Mouse (Mus musculus) liver, postnatal 0 days (tissue): Measurements from ENCODE around the gene Prl2c1.

Source experiments
- CTCF ChIP-seq: sonication (generic); IDR thresholded peaks from 2 replicates; pipeline ENCODE4 v1.5.1; 2016; ENCODE audit warnings: antibody characterized with exemption, low read depth
- EP300 ChIP-seq: IDR thresholded peaks from 2 replicates; pipeline ENCODE4 v1.6.1; 2016; ENCODE audit warnings: antibody characterized with exemption, low read depth, mild to moderate bottlenecking

DNA sequence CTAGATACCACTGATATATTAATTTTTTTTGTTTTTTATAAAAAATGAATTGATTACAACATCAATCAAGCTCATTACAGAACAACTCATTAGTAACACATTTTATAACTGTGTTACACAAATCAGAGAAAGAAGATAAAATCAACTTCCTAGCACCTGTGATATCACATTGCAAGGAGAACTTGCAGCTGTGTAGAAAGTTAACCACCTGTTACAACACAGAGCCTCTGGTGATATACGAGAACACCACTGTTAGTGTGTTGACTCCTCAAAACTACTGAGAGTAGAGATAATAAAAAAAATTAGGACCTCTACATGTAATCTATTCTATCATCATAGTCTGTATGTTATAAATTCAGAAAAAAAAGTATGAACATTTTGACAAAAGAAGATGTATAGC lies 46.4 kb upstream of the Prl2c1 start:
- TF ChIP-seq CTCF (no peak), EP300 (no peak)
